Mouse (Mus musculus) heart, adult 2 months (tissue): ENCODE data around the gene Cnga1. TPM values are rescaled to one million over a fixed set of nuclear protein-coding genes. Genes with fewer than 3 reads are reported as not detected.
"Not testable (repeated sequence)": the region's sequence is repeated elsewhere in the genome, so short reads cannot be mapped to it uniquely, and the experiment has no call there.

Experiments
- DNase-seq, 2 experiments: peaks; one replicate each; pipeline ENCODE4 v3.0.0; 2021
- H3K27ac ChIP-seq: fragments of 200-600 bp; 2 replicates; pipeline ENCODE4 v1.8.1; 2022
- H3K27me3 ChIP-seq: fragments of 200-500 bp; 2 replicates; pipeline ENCODE4 v1.6.1; 2012; ENCODE audit warnings: mild to moderate bottlenecking, low read length, inconsistent platforms, mixed read lengths; ENCODE audit not compliant: control insufficient read depth, insufficient read depth
- H3K36me3 ChIP-seq: fragments of 200-500 bp; 2 replicates; pipeline ENCODE4 v1.6.1; 2012; ENCODE audit warnings: low read length, inconsistent platforms; ENCODE audit not compliant: control insufficient read depth, insufficient read depth
- H3K4me1 ChIP-seq: fragments of 200-500 bp; 2 replicates; pipeline ENCODE4 v1.6.1; 2011; ENCODE audit warnings: low read length; ENCODE audit not compliant: control insufficient read depth, insufficient read depth
- H3K4me3 ChIP-seq: fragments of 200-600 bp; 2 replicates; pipeline ENCODE4 v1.8.1; 2022
- H3K79me2 ChIP-seq: fragments of 200-500 bp; replicated peaks from 2 replicates; pipeline ENCODE4 v1.6.1; 2012; ENCODE audit warnings: mild to moderate bottlenecking, inconsistent platforms, low read length, moderate library complexity, mixed read lengths; ENCODE audit not compliant: control insufficient read depth, insufficient read depth
- H3K9ac ChIP-seq: fragments of 200-500 bp; 2 replicates; pipeline ENCODE4 v1.6.1; 2012; ENCODE audit warnings: low read depth, mild to moderate bottlenecking, control low read depth, inconsistent platforms, low read length, mixed read lengths
- CTCF ChIP-seq: fragments of 200-600 bp; IDR thresholded peaks from 2 replicates; pipeline ENCODE4 v1.8.1; 2022; ENCODE audit warnings: antibody characterized with exemption, mild to moderate bottlenecking, moderate library complexity
- EP300 ChIP-seq: fragments of 200-500 bp; IDR thresholded peaks from 2 replicates; pipeline ENCODE4 v1.6.1; 2011; ENCODE audit warnings: low read depth, low read length, control low read depth; ENCODE audit not compliant: insufficient read depth
- POLR2A ChIP-seq: fragments of 200-500 bp; IDR thresholded peaks from 2 replicates; pipeline ENCODE4 v1.6.1; 2011; ENCODE audit warnings: mild to moderate bottlenecking, low read depth, low read length, control low read depth; ENCODE audit not compliant: insufficient read depth
- WGBS: fragments of 180-500 bp; shearing (Covaris S2); methylation state at CpG from one replicate; pipeline ENCODE4 v1.1.7; 2018; 5-methylcytosine and 5-hydroxymethylcytosine counted together
- intact Hi-C: fragments of 180-260 bp; cut with DNase I; formaldehyde crosslinking; loops from one replicate; pipeline ENCODE4 v1.15.1; 2025
- polyA plus RNA-seq: library from polyadenylated mRNA; depleted of rRNA; stranded (reverse); fragments of >200 nt; gene quantifications from 2 replicates; pipeline ENCODE4 v1.2.3, GENCODE M21; 2012
- total RNA-seq, 2 experiments: library from RNA; stranded (reverse); gene quantifications; 2 replicates each; pipeline ENCODE4 v1.2.3; 2021

Gene Cnga1
- total and polyA plus RNA-seq, 3 experiments, result not detected

DNA sequence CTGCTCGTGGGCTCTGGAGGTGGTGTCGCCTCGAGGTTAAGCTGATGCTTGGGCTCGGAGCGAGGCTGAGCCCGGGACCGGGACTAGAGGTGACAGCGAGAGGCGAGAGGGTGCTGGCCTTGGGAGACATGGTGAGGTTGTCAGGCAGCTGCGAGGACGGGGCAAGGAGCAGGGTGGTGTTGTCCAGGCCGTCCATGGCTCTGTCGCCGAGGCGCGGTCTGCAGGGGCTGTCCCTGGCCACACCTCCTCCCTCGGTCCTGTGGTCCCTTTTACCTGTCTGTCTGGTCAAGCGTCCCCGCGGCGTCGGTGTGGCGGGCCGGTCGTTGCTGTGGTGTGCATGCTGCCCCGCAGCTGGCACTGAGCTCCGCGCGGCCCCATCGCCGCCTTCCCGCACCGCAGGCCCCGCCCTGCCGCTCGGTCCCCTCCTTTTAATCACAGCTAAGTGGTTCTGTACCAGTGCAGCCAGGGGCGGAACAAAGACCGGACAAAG, 56.8 kb downstream of the Cnga1 start, which contains the start of gene Gm5868:
Gene Gm5868, minus strand, starts transcription at position 360 of the 490 bp plus-strand sequence.
- Histone ChIP-seq H3K79me2 (no peaks in the 10 kb centered on the region), H3K36me3 (no peaks in the 10 kb centered on the region), H3K4me3 (no peak within 1 kb of the TSS), H3K4me1 (no peaks in the 10 kb centered on the region), H3K27ac (no peak within 1 kb of the TSS), H3K27me3 (peaks cover 7% of the 10 kb centered on the region), H3K9ac (no peak within 1 kb of the TSS)
- TF ChIP-seq CTCF (no peak), EP300 (no peak), POLR2A (no peak)
- 3% methylated on average over 37 of the region's 38 CpGs for WGBS
- no peak for DNase-seq
- intact Hi-C loops, result no loop called here

DNA sequence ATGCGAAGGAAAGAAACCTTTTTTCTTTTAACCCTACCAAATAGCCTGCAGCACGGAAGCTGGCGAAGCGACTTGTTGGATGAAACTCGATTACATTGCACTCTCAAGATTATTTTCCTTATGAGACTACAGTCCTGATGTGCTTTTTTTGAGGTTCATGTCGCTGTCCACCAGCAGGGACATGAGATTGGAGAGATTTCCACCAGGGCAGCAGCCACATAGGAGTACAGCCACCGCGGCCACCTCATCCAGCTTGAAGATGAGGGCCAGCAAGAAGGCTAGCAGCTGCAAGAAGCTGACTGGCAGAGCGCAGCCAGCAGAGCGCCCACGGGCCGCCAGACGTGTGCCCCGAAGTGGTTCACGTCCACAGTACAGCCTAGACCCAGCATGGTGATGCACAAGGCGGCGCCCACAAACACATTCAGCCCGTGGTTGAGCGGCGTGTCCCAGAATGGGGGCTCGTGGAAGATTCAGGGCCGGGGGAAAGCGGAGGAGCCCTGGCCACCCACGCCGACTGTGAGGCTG, 57.3 kb downstream of the Cnga1 start:
- H3K9ac ChIP-seq, H3K36me3 ChIP-seq, DNase-seq, H3K4me1 ChIP-seq, intact Hi-C loops, H3K27me3 ChIP-seq, H3K79me2 ChIP-seq, H3K4me3 ChIP-seq, H3K27ac ChIP-seq: not testable (repeated sequence)
- WGBS, result 42% methylated on average over 25 of the region's 25 CpGs

DNA sequence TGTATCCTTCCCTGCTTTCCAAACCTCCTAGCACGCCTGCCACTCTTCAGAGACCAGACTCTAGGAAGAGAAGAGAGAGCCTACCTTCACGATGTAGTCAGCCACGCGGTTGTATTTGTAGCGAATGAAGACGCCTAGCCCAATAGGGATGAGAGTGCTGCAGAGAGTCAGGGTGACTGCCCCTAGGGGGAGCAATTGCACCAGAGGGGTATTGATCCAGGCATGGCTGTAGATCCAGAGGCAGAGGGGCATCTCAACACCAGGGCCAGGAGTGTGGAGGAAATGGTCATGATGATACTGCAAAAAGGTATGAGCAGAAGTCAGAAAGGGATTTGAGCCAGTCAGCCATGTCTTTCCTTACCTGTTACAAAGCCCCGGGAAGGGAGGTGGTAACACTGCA, 58.0 kb downstream of the Cnga1 start:
- intact Hi-C loops, result not testable (repeated sequence)

DNA sequence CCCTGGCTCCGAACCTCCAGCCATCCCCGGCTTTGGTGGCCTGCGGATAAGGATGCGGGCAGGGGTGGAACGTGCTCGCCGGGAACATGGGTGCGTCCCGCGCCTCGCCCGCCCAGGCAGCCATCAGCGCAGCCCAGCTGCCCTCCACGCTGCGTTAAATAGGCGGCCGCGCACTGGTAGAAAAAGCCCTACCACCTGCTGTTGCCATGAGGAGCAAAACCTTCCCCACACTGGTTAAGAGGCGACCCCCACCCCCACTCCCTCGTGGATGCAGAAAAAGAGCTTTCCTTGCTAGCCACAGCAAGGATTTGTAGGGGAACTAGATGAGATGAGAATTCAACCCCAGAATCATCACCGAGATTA, 63.1 kb downstream of the Cnga1 start, which contains the start of gene Zar1:
Gene Zar1, minus strand, starts transcription at position 285 of the 363 bp plus-strand sequence.
- 25% methylated on average over 18 of the region's 21 CpGs for WGBS
- intact Hi-C loops, H3K27ac ChIP-seq, H3K27me3 ChIP-seq, DNase-seq, H3K4me3 ChIP-seq, H3K9ac ChIP-seq, H3K4me1 ChIP-seq, H3K79me2 ChIP-seq, H3K36me3 ChIP-seq: not testable (repeated sequence)

More for the DNA sequence above, 58.0 kb downstream of the Cnga1 start:
- H3K27me3 ChIP-seq, H3K36me3 ChIP-seq, H3K27ac ChIP-seq, H3K9ac ChIP-seq, H3K4me3 ChIP-seq, DNase-seq, H3K79me2 ChIP-seq, H3K4me1 ChIP-seq: not testable (repeated sequence)
- TF ChIP-seq CTCF, result peak; percentile 37
- WGBS, result 45% methylated on average over 7 of the region's 7 CpGs

DNA sequence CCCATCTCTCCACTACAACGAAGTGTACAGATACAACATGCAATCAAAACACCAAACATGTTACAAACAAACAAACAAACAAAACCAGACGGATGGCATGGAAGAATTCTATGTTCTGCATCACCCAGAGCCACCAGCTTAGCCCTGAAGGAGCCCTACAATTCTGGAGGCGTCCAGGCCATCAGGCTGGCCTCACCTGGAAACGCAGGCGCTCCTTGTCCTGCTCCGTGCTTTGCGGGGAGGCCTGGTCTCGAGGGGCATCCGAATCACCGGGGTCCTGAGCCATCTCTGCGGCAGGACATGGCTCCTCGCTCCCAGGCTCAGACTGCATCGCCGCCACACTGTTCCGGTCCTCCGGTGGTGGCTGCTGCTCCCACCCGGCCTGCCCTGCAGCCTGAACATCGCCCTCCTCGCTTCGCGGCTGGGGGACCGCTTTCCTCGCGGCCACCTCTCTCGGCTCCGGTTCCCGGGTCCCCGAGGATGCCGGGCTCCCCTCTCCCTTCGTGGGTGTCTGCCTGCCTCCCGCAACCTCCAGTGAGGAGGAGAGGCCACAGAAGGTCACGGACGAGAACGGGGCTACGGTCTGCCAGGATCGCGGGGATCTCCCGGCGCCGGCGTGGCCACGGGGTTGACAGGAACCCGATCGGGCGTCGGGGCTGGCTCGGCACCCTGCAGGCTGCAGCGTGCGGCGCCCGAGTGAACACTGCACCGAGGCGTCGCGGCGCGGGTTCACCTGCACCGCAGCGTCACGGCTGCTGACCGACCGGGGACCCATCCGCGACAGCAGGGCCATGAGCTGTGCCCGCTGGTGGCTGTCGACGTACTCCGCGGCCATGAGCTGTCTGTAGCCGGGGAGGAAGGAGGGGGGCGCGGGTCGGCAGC, 63.7 kb downstream of the Cnga1 start:
- H3K4me3 ChIP-seq, H3K27ac ChIP-seq, H3K27me3 ChIP-seq, H3K9ac ChIP-seq, H3K36me3 ChIP-seq, H3K4me1 ChIP-seq, H3K79me2 ChIP-seq, intact Hi-C loops: not testable (repeated sequence)
- WGBS, result 6% methylated on average over 59 of the region's 73 CpGs
- DNase-seq, result peak in 1 of 2 experiments; percentile 21

DNA sequence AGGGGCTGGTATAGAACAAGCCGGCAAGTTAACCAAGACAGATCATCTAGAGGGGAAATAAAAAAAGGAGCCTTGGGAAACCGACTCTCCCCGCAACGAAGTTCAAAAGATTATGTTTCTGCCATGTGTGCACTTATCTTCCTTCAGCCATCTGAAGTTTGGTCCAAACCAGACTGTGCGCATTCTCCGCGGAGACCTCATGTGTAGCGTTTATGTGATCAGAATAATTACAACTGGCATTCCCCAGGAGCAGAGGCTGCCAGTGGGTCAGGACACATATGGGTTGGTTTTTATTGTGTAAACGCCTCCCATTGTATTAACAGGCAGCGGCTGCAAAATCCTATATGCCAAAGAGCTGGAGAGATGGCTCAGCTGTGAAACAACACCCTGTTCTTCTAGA, 64.5 kb downstream of the Cnga1 start:
- intact Hi-C loops, result loop anchor here (5.0 kb wide), 1 partner anchor 438 kb away; no protein-coding TSS in a partner anchor
- WGBS, result 72% methylated on average over 10 of the region's 10 CpGs

More for the DNA sequence above, 64.5 kb downstream of the Cnga1 start:
- H3K36me3 ChIP-seq, H3K79me2 ChIP-seq, H3K4me1 ChIP-seq, H3K9ac ChIP-seq, H3K27me3 ChIP-seq, DNase-seq, H3K27ac ChIP-seq, H3K4me3 ChIP-seq: not testable (repeated sequence)
